Mouse (Mus musculus) MEL (cell line): Measurements from ENCODE around the gene Abca3. TPM values are rescaled to one million over a fixed set of nuclear protein-coding genes. Genes with fewer than 3 reads are reported as not detected.

Source experiments
- DNase-seq: peaks from one replicate; pipeline ENCODE4 v3.0.0; 2011; ENCODE audit warnings: low read depth, low spot score
- H3K27ac ChIP-seq: 2 replicates; pipeline ENCODE4 v1.5.1; 2012; ENCODE audit warnings: low read depth, mild to moderate bottlenecking, control low read depth, low read length, moderate library complexity; ENCODE audit not compliant: control insufficient read depth
- H3K27me3 ChIP-seq, 2 experiments: fragments of 150-350 bp in 1 of 2; sonication (generic) in 1 of 2; 2 replicates each; pipeline ENCODE4 v1.6.1; 2012; ENCODE audit warnings: low read length in 2 of 2, mild to moderate bottlenecking in 2 of 2, improper control_type of control experiment in 1 of 2, moderate library complexity in 1 of 2; ENCODE audit not compliant: insufficient read depth in 2 of 2, control insufficient read depth in 1 of 2
- H3K36me3 ChIP-seq, 2 experiments: 2 replicates each; pipeline ENCODE4 v1.6.1; 2012 to 2014; ENCODE audit warnings: low read length in 2 of 2, improper control_type of control experiment in 1 of 2, inconsistent platforms in 1 of 2, mild to moderate bottlenecking in 1 of 2; ENCODE audit not compliant: insufficient read depth in 2 of 2, control insufficient read depth in 1 of 2
- H3K4me1 ChIP-seq, 2 experiments: fragments of 150-350 bp in 1 of 2; sonication (generic) in 1 of 2; 2 replicates each; pipeline ENCODE4 v1.6.1; 2012; ENCODE audit warnings: low read length in 2 of 2, improper control_type of control experiment in 1 of 2, mild to moderate bottlenecking in 1 of 2; ENCODE audit not compliant: insufficient read depth in 2 of 2, control insufficient read depth in 1 of 2
- H3K4me3 ChIP-seq, 2 experiments: fragments of 150-350 bp in 1 of 2; sonication (generic) in 1 of 2; 2 replicates each; pipeline ENCODE4 v1.5.1; 2012; ENCODE audit warnings: low read depth in 2 of 2, low read length in 2 of 2, mild to moderate bottlenecking in 2 of 2, moderate library complexity in 2 of 2, control low read depth in 1 of 2, improper control_type of control experiment in 1 of 2; ENCODE audit not compliant: control insufficient read depth in 1 of 2, insufficient read depth in 1 of 2
- H3K79me2 ChIP-seq: 2 replicates; pipeline ENCODE4 v1.6.1; 2012; ENCODE audit warnings: mild to moderate bottlenecking, low read length, moderate library complexity; ENCODE audit not compliant: control insufficient read depth, poor library complexity, insufficient read depth
- H3K9ac ChIP-seq: 2 replicates; pipeline ENCODE4 v1.6.1; 2012; ENCODE audit warnings: low read depth, mild to moderate bottlenecking, control low read depth, low read length, moderate library complexity; ENCODE audit not compliant: control insufficient read depth, poor library complexity, severe bottlenecking
- H3K9me3 ChIP-seq: fragments of 150-350 bp; sonication (generic); replicated peaks from 2 replicates; pipeline ENCODE4 v1.6.1; 2012; ENCODE audit warnings: mild to moderate bottlenecking, low read length, improper control_type of control experiment, moderate library complexity; ENCODE audit not compliant: insufficient read depth
- BHLHE40 ChIP-seq: IDR thresholded peaks from 2 replicates; pipeline ENCODE4 v1.6.1; 2012; ENCODE audit warnings: low read depth, mild to moderate bottlenecking, inconsistent platforms, low read length, improper control_type of control experiment, borderline replicate concordance
- CHD1 ChIP-seq: IDR thresholded peaks from 2 replicates; pipeline ENCODE4 v1.6.1; 2012; ENCODE audit warnings: low read depth, mild to moderate bottlenecking, inconsistent platforms, low read length, improper control_type of control experiment
- CHD2 ChIP-seq: IDR thresholded peaks from 2 replicates; pipeline ENCODE4 v1.6.1; 2011; ENCODE audit warnings: low read length, improper control_type of control experiment
- CTCF ChIP-seq, 3 experiments: IDR thresholded peaks in 2 of 3; conservative IDR thresholded peaks in 1 of 3; 2 replicates each; pipeline ENCODE4 v1.5.1; 2011 to 2012; ENCODE audit warnings: low read length in 3 of 3, low read depth in 2 of 3, mild to moderate bottlenecking in 2 of 3, improper control_type of control experiment in 1 of 3, inconsistent platforms in 1 of 3, mixed read lengths in 1 of 3, moderate library complexity in 1 of 3; ENCODE audit not compliant: control insufficient read depth in 1 of 3, insufficient read depth in 1 of 3, poor library complexity in 1 of 3, severe bottlenecking in 1 of 3
- ELF1 ChIP-seq: IDR thresholded peaks from 2 replicates; pipeline ENCODE4 v1.6.1; 2014; ENCODE audit warnings: low read depth, mild to moderate bottlenecking, inconsistent platforms, low read length, improper control_type of control experiment, moderate library complexity
- EP300 ChIP-seq, 2 experiments: IDR thresholded peaks; 2 replicates each; pipeline ENCODE4 v1.6.1; 2011; ENCODE audit warnings: improper control_type of control experiment in 2 of 2, low read length in 2 of 2, low read depth in 1 of 2, mild to moderate bottlenecking in 1 of 2
- GATA1 ChIP-seq: IDR thresholded peaks from 2 replicates; pipeline ENCODE4 v1.6.1; 2011; ENCODE audit warnings: low read depth, low read length, improper control_type of control experiment
- JUND ChIP-seq: IDR thresholded peaks from 2 replicates; pipeline ENCODE4 v1.6.1; 2011; ENCODE audit warnings: low read depth, mild to moderate bottlenecking, improper control_type of control experiment, low read length
- MAFK ChIP-seq: IDR thresholded peaks from 2 replicates; pipeline ENCODE4 v1.6.1; 2011; ENCODE audit warnings: low read depth, mild to moderate bottlenecking, low read length, improper control_type of control experiment, borderline replicate concordance
- MAX ChIP-seq: IDR thresholded peaks from 2 replicates; pipeline ENCODE4 v1.6.1; 2011; ENCODE audit warnings: low read length, improper control_type of control experiment
- MAZ ChIP-seq: IDR thresholded peaks from 2 replicates; pipeline ENCODE4 v1.6.1; 2012; ENCODE audit warnings: low read depth, mild to moderate bottlenecking, inconsistent platforms, low read length, improper control_type of control experiment
- MEF2A ChIP-seq: IDR thresholded peaks from 2 replicates; pipeline ENCODE4 v1.6.1; 2014; ENCODE audit warnings: low read depth, mild to moderate bottlenecking, inconsistent platforms, low read length, improper control_type of control experiment; ENCODE audit not compliant: poor library complexity, insufficient replicate concordance, severe bottlenecking; ENCODE audit errors: extremely low read depth
- MXI1 ChIP-seq: IDR thresholded peaks from 2 replicates; pipeline ENCODE4 v1.6.1; 2011; ENCODE audit warnings: mild to moderate bottlenecking, low read depth, low read length, improper control_type of control experiment
- MYC ChIP-seq: IDR thresholded peaks from 2 replicates; pipeline ENCODE4 v1.6.1; 2011; ENCODE audit warnings: low read depth, mild to moderate bottlenecking, low read length, improper control_type of control experiment, moderate library complexity
- NELFE ChIP-seq: IDR thresholded peaks from 2 replicates; pipeline ENCODE4 v1.6.1; 2011; ENCODE audit warnings: low read depth, low read length, improper control_type of control experiment
- NRF1 ChIP-seq: IDR thresholded peaks from 2 replicates; pipeline ENCODE4 v1.6.1; 2014; ENCODE audit warnings: low read depth, mild to moderate bottlenecking, inconsistent platforms, low read length, improper control_type of control experiment, moderate library complexity; ENCODE audit not compliant: poor library complexity, insufficient read depth, severe bottlenecking
- POLR2A ChIP-seq, 2 experiments: IDR thresholded peaks; 2 replicates each; pipeline ENCODE4 v1.6.1; 2011 to 2012; ENCODE audit warnings: low read length in 2 of 2, mild to moderate bottlenecking in 2 of 2, control low read depth in 1 of 2, improper control_type of control experiment in 1 of 2, low read depth in 1 of 2, moderate library complexity in 1 of 2; ENCODE audit not compliant: control insufficient read depth in 1 of 2, insufficient read depth in 1 of 2, poor library complexity in 1 of 2
- POLR2AphosphoS5 ChIP-seq: IDR thresholded peaks from 2 replicates; pipeline ENCODE4 v1.6.1; 2012; ENCODE audit warnings: low read depth, borderline replicate concordance, mild to moderate bottlenecking, inconsistent platforms, low read length, moderate library complexity, mixed read lengths
- RCOR1 ChIP-seq: IDR thresholded peaks from 2 replicates; pipeline ENCODE4 v1.6.1; 2012; ENCODE audit warnings: low read depth, mild to moderate bottlenecking, inconsistent platforms, low read length, improper control_type of control experiment
- SIN3A ChIP-seq: IDR thresholded peaks from 2 replicates; pipeline ENCODE4 v1.6.1; 2012; ENCODE audit warnings: low read length, improper control_type of control experiment, inconsistent platforms
- SMC3 ChIP-seq: IDR thresholded peaks from 2 replicates; pipeline ENCODE4 v1.6.1; 2011; ENCODE audit warnings: low read depth, low read length, improper control_type of control experiment
- UBTF ChIP-seq: IDR thresholded peaks from 2 replicates; pipeline ENCODE4 v1.6.1; 2012; ENCODE audit warnings: low read depth, mild to moderate bottlenecking, inconsistent platforms, low read length, improper control_type of control experiment, moderate library complexity, borderline replicate concordance; ENCODE audit not compliant: insufficient read depth
- USF1 ChIP-seq: IDR thresholded peaks from 2 replicates; pipeline ENCODE4 v1.6.1; 2014; ENCODE audit warnings: low read depth, mild to moderate bottlenecking, inconsistent platforms, low read length, improper control_type of control experiment, moderate library complexity
- USF2 ChIP-seq, 2 experiments: IDR thresholded peaks; 2 replicates each; pipeline ENCODE4 v1.6.1; 2011 to 2012; ENCODE audit warnings: improper control_type of control experiment in 2 of 2, low read length in 2 of 2, borderline replicate concordance in 1 of 2, inconsistent platforms in 1 of 2, low read depth in 1 of 2, mild to moderate bottlenecking in 1 of 2; ENCODE audit not compliant: insufficient read depth in 1 of 2
- ZKSCAN1 ChIP-seq: IDR thresholded peaks from 2 replicates; pipeline ENCODE4 v1.6.1; 2012; ENCODE audit warnings: low read depth, mild to moderate bottlenecking, inconsistent platforms, low read length, improper control_type of control experiment, moderate library complexity
- ZMIZ1 ChIP-seq: IDR thresholded peaks from 2 replicates; pipeline ENCODE4 v1.6.1; 2012; ENCODE audit warnings: low read depth, mild to moderate bottlenecking, inconsistent platforms, low read length, improper control_type of control experiment, moderate library complexity
- ZNF384 ChIP-seq: IDR thresholded peaks from 2 replicates; pipeline ENCODE4 v1.6.1; 2012; ENCODE audit warnings: low read depth, mild to moderate bottlenecking, inconsistent platforms, low read length, improper control_type of control experiment
- polyA plus RNA-seq, 2 experiments: library from polyadenylated mRNA; stranded (reverse) in 1 of 2; unstranded in 1 of 2; fragments of >175 nt in 1 of 2; fragments of >200 nt in 1 of 2; gene quantifications; 2 replicates each; pipeline versions ENCODE4 v1.2.1 to v1.2.4; 2012; ENCODE audit warnings: low replicate concordance in 2 of 2, low read depth in 1 of 2; ENCODE audit not compliant: insufficient read length in 2 of 2, insufficient read depth in 1 of 2, missing spikeins in 1 of 2
- total RNA-seq: library from RNA; depleted of rRNA; stranded (reverse); fragments of 300-350 nt; gene quantifications from 2 replicates; pipeline ENCODE4 v1.2.3, GENCODE M21; 2012

The Abca3 gene
- total and polyA plus RNA-seq, 3 experiments, result 32.4 to 37.1 (median 36.6) TPM

- H3K4me3 ChIP-seq, result peak overlapping the region; percentile 59 to 90
- peak overlapping the region; percentile 91 for H3K27ac ChIP-seq
- H3K9me3 ChIP-seq, result no peaks in the 10 kb centered on the region
- H3K36me3 ChIP-seq, result peaks cover 0 to 17% of the 10 kb centered on the region in 2 experiments
- no peak for DNase-seq
- H3K27me3 ChIP-seq, result no peaks in the 10 kb centered on the region
- H3K4me1 ChIP-seq, result peaks cover 7 to 12% of the 10 kb centered on the region in 2 experiments
- H3K79me2 ChIP-seq, result peaks cover 18% of the 10 kb centered on the region
- peak overlapping the region; percentile 68 for H3K9ac ChIP-seq
- TF ChIP-seq MAZ, result no peak
- no peak for TF ChIP-seq ELF1
- no peak for TF ChIP-seq SMC3
- no peak for TF ChIP-seq JUND
- 0 out of 2 replicates have a peak, but pooled peaks have one; percentile 36 for TF ChIP-seq SIN3A
- TF ChIP-seq MXI1, result 0 out of 2 replicates have a peak, but pooled peaks have one; percentile 3
- TF ChIP-seq, all 39 proteins: peak for 2
Observed at GRCm38 (mm10) chr17:24454218-24454755, 102.5 kb downstream of the Abca3 start.

DNA sequence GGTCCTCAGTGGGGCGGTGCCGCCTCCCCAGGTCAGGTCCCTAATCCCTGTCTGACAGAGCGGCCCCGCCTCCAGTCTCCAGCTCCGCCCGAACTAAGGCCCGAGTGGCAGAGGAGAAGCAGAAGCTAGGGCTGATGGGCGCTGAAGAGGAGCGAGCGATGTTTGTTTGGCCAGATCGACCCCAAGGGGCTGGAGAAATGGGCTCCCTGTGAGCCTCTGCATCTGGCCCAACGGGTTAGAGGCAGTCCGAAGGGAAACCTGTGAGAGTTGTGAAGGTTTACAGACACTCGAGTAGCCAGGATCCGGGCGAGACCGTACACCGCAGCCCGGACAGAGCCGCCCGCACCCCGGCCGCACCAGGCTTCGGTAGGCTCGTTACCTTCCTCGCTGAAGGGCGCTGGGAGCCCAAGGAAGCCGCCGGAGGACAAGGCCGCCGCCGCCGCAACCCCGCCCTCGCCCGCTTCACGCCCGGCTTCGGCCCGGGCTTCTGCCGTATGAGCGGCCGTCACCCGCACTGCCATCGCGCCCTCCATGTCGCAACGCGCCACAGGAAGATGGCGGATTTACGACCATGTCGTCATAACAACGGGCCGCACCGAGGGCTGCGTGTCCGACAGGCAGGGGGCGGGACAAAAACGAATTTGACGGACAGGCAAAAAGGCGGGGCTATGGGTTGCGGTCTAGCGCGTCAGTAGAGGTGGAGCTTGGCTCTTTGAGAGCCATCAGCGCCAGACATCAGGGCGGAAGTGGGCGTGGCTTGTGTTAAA is 103.2 kb downstream of the Abca3 start:
- peaks cover 0 to 17% of the 10 kb centered on the region in 2 experiments for H3K36me3 ChIP-seq
- H3K4me3 ChIP-seq, result peak overlapping the region; percentile 83 to 90
- peaks cover 18% of the 10 kb centered on the region for H3K79me2 ChIP-seq
- H3K27ac ChIP-seq, result peak overlapping the region; percentile 99
- peak overlapping the region; percentile 98 for H3K9ac ChIP-seq
- no peaks in the 10 kb centered on the region for H3K27me3 ChIP-seq
- H3K9me3 ChIP-seq, result no peaks in the 10 kb centered on the region
- peaks cover 7 to 12% of the 10 kb centered on the region in 2 experiments for H3K4me1 ChIP-seq
- DNase-seq, result peak; percentile 99
- TF ChIP-seq JUND (no peak), ZNF384 (no peak), SMC3 (no peak), CHD1 (no peak), RCOR1 (no peak), GATA1 (no peak), BHLHE40 (no peak), MYC (peak; percentile 48; the same call in 1 of the 2 replicates), MXI1 (peak; percentile 88), SIN3A (peak; percentile 83), CHD2 (no peak), MEF2A (no peak), EP300 (IDR thresholded peaks at IDR 0.05; ENCODE audit: low read depth in 1 of 2, low read length in 2 of 2) (0 out of 4 replicates have a peak, but pooled peaks of 1 of the 2 experiments have one; percentile 9), POLR2A (IDR thresholded peaks at IDR 0.05; ENCODE audit: control insufficient read depth in 1 of 2, insufficient read depth in 1 of 2, low read depth in 1 of 2, low read length in 2 of 2, poor library complexity in 1 of 2) (peak; percentile 86 to 93), MAFK (no peak), MAZ (no peak; the same call in 1 of the 2 replicates), POLR2AphosphoS5 (no peak), ZKSCAN1 (no peak), UBTF (no peak), MAX (peak; percentile 77), USF1 (no peak; the same call in 1 of the 2 replicates), NRF1 (peak; percentile 39; the same call in 1 of the 2 replicates), CTCF (IDR thresholded peaks at IDR 0.05 in 2 of 3, conservative IDR thresholded peaks at IDR 0.05 in 1 of 3; ENCODE audit: control insufficient read depth in 1 of 3, insufficient read depth in 1 of 3, low read depth in 2 of 3, low read length in 3 of 3, poor library complexity in 1 of 3, severe bottlenecking in 1 of 3) (no peak), USF2 (IDR thresholded peaks at IDR 0.05; ENCODE audit: borderline replicate concordance in 1 of 2, insufficient read depth in 1 of 2, low read depth in 1 of 2, low read length in 2 of 2) (no peak), NELFE (peak; percentile 96), ZMIZ1 (peak; percentile 90)
